Mouse (Mus musculus) neural tube, embryonic 10.5 days (tissue): ENCODE measurements around the gene Col16a1.

Experiments
- DNase-seq: peaks from one replicate; pipeline ENCODE4 v3.0.0-alpha.2; 2017; ENCODE audit warnings: low spot score; ENCODE audit errors: extremely low spot score

The Col16a1 gene

DNA sequence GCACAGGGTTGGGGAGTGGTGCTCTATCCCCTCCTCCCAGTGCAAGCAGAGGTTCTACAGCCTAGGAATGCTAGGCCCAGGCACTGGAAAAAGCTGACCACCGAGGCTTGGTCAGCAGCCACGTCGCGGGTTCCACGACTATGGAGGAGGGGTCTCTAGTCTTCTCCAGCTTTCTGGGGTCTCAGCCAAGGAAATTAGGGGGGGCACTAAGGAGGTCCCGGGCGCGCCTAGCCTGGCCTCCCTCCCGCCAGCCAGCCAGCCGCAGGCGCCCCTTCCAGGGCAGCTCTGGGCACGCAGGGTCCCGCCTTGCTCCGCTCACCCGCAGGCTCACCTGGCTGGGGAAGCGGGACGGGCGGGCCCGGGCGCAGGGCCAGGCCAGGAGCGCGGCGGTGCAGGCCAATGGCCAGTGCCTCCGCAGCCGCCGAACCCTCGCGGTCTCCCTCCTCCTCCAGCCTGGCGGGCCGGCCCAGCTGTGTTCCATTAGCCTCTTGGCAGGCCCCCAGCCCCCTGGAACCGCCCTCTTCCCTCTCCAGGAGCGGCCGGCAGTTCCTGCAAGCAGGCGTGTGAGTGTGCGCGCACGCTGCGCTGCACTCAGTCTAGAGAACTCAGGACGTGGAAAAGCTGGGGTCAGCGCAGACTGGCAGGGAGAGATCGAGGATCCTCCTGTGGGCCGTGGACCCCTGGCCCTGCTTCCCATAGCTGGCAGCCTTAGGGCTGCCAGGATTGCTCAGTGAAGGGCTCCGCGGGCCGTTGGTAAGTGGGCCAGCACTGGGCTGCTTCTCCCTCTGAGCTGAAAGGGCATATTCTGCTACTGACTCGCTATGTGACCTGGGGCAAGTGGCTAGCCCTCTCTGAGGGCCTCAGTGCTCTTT lies at the start of gene Col16a1:
Gene Col16a1 (plus strand): TSS at position 510 of the 872 bp plus-strand sequence.
- DNase-seq: peak; percentile 84

DNA sequence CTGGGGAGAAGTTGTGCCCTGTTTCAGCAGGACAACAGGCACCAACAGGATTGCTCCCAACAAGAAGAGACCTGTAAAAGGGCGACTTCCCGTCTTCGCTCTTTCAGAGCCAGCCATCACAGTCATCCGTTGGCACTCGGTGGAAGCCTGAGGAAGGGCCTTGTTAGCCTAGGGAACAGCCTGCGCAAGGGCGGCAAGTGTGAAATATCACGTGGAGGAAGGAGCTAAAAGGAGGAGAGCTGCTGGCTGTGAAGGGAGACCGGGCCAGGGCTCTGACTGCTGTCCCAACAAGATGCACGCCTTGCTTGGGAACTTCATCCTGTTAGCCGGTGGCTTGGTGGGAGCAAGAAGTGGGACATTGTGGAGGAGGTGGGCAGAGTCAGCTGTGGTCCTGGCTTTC lies 49.5 kb upstream of the Col16a1 start:
- no peak for DNase-seq

DNA sequence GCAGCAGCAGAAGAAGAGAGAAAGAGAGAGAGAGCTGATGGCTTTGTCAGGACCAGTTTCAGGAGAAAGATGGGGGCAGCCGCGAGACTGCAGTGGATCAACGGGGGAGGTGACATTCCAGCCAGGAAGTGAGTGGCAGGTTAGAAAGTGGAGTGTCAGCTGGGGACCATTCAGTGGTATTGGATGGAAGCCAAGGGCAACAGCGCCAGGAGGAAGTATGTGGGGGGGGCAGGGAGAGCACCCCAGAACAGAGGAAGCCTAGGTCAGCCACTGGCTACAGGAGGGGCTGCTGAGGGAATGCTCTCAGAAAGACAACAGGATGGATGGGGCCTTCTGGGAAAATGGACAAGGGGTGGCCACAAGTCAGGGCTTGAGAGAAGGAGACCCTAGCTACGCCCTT lies 45.9 kb upstream of the Col16a1 start:
- DNase-seq: no peak

DNA sequence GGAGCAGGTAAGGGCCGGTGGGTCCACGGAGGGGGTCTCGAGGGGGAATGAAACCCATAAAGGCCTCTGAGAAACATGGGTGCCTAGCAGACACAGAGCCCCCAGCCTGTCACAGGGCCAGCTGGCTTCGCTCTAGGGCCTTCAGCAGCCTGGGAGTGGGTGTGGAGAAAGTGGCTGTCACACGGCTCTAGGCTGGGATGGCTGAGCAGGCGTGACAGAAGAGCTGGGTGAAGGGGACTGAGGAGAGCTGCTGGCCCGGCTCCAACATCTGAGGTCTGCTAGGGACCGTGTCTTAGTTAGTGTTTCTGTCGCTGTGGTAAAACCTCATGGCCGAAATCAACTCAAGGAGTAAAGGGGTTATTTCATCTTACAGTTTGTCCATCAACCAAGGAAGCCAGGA lies 45.5 kb upstream of the Col16a1 start:
- DNase-seq: no peak

DNA sequence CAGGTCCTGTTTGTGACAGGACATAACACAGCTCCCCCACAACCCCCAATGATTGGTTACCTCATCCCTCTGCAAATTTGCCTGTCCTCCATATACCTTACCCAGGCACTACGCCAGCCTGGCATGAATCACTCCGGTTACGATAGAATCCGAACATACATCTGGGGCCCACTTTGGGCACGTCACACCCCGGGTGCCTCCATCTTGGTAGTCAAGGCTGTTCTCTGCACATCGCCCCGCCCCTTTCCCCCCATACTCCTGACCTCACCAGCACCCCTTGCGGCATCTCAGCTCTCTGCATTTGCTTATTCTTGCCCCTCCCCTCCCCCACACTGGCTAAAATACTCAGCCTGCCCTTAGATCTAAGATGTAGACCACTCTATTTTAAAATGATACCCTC lies 42.0 kb upstream of the Col16a1 start:
- no peak for DNase-seq

DNA sequence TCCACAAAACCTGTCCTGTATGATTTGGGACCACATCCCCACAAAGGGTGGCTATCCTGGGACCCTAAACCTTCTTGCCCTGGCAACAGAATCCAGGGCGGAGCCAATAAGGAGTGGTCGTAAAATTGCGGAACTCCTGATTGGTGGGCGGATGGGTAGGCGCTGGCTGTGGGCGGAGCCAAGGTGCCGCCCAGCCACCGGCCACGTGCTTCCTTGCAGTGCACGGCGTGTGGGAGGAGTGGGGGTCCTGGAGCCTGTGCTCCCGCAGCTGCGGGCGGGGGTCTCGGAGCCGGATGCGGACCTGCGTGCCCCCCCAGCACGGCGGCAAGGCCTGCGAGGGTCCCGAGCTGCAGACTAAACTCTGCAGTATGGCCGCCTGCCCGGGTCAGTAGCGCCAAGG lies 41.1 kb upstream of the Col16a1 start:
- DNase-seq: peak; percentile 54

DNA sequence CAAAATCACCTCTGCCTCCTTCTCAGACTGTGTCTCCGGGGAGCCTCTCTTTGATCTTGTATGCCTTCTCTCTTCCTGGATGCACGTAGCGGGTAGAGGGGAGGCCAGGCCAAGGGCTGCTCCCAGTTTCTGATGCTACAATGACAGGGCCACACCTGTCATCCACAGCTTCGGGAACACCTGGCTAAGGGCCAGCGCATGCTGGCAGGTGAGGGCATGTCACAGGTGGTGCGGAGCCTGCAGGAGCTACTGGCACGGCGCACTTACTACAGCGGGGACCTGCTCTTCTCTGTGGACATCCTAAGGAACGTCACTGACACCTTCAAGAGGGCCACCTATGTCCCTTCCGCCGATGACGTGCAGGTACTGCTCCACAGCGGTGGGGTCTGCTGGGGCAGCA lies 38.6 kb upstream of the Col16a1 start:
- no peak for DNase-seq

DNA sequence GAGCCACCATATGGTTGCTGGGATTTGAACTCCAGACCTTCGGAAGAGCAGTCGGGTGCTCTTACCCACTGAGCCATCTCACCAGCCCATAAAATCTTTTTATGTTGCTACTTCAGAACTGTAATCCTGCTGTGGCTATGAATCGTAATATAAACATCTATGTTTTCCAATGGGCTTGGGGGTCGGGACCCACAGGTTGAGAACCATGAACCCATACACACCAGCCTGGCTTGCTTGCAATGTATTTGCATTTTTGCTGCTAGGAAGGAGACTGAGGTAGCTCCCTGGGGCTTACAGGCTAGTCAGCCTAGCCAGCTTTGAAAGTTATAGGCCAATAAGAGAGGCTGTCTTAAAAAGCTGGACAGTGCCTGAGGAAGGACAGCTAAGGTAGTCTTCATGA lies 36.9 kb upstream of the Col16a1 start:
- no peak for DNase-seq

DNA sequence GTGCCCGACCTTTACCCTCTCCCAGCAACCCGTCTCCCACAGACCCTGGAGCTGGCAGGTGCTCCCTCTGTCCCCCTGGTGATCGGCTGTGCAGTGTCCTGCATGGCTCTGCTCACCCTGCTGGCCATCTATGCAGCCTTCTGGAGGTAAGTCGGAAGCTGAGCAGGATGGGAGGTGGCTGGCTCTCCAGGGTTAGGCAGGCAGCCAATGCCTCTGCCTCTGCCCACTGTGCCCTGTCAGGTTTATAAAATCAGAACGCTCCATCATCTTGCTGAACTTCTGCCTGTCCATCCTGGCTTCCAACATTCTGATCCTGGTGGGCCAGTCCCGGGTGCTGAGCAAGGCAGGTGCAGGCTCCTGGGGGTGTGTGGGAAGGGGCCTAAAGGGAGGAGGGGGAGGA lies 35.4 kb upstream of the Col16a1 start:
- no peak for DNase-seq

DNA sequence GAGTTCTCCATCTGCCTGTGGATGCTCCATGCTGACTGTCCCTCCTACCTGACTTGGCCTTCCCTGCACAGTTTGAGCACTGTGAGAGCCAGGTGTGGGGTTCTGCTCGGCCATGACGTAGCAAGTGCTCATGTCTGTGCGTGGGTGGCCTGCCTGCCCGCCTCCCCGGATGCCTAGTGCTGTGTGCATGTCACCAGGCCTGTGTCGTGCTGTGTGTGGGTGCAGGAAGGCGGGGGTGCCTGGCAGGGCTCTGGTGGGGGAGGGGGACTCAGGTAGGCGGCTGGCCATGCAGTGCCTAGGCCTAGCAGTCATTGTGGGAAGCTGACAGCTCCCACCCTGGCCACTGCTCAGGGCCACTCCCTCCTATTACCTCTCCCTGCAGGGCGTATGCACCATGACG lies 34.5 kb upstream of the Col16a1 start:
- no peak for DNase-seq

DNA sequence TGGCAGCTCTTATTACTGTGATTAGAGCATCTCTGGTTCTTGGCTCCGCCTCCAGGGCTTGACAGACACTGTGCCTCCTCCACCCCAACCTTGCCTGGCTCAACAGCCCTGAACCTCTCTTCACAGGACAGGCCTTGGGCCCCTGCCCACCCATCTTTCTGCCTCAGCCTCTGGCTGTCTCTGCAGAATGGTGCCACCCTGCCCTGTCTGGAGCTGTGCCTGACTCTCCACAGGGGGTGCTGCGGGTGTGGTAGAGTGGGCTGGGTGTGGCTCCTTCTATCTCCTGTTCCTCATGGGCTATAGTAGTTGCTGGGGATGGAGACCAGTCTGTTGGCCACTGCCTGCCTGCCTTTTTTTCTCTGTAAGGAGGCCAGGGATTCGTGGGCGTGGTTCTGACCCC lies 31.6 kb upstream of the Col16a1 start:
- no peak for DNase-seq

DNA sequence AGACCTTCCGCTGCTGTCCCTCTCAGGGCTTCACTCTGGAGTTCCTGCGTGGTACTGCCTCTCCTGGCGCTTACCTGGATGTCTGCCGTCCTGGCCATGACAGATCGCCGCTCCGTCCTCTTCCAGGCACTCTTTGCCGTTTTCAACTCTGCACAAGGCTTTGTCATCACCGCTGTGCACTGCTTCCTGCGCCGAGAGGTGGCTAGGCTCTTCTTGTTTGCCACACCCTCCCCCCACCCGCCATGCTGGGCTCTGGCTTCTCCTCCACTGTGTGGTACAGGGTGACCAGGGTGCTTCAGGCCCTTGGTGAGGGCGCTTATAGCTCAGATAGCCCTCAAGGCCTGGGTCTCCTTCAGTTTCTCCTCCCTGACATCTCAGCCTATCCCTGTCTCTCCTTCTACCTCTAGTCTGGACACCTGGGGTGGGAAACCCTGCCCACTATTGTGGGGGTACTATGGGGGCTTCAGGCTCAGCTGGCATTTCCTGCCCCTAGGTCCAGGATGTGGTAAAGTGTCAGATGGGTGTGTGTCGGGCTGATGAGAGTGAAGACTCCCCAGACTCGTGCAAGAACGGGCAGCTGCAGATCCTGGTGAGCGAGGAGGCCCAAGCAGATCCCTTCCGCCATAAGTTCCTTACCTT lies 30.5 kb upstream of the Col16a1 start:
- DNase-seq: no peak

DNA sequence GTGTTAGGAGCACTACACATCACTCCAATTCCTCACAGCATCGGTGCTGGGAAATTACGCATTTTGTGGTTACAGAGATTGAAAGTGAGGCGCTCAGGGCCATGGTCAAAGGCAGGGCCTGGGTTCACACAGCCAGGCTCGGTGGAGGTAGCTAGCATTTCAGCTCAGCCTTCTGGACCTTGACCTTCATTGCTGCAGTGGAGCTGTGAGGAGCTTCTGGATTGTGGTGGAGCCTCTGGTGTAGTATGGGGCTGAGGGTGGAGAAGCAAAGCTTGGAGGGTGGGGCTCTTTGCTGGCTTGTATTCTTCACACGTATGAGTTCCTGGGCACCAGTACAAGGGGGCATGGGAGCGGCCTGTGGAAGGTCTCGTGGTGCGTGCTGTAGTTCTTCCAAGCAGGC lies 24.7 kb upstream of the Col16a1 start:
- DNase-seq: no peak

DNA sequence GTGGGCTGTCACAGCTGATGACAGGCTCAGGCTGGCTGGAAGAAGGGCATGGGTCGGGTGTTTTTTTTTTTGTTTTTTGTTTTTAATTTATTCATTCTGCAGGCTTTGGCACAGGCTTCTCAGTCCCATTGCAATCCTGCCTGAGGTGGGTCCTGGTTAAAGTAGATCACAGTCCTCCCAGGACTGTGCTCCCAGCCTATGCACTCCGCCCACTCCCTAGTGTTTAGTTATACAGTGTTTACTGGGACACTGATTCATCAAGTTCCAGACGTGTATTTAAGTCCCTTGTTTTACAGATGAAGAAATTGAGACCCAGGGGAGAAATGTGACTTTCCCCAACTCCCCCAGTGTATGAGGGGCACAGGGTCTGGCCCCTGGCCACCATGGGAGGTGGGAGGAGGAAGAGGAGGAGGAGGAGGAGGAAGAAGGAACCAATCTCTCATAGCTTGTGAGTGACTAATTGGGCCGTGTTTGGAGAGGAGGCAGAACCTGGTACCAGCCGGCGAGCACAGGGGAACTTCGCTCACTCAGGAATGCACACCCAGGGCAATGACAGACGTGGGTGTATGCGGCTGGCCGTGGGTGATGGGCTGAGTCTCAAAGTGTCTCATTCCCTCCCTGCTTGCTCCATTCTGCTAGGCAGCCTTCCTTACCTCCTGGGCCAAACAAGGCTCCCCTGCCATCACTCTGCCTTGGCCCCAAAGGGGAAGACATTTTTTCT lies 24.0 kb upstream of the Col16a1 start:
- DNase-seq: no peak

DNA sequence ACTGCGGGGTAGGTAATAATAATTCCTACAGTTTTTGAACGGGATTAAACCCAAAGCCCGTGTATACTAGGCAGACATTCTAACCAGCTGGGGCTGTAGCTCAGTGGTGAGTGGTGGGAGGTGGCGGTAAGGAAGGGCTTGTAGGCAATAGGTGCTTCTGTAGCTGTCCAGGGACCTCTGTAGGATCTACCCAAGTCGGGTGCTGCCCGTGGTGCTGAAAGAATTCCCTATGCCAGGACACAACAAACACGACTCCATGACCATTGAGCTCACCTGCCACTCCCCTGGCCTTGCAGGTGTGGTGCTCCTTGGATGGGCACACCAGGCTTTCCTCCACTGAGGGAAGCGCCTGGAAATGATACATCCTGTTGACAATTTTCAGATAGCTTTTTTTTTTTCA lies 22.1 kb upstream of the Col16a1 start:
- no peak for DNase-seq

DNA sequence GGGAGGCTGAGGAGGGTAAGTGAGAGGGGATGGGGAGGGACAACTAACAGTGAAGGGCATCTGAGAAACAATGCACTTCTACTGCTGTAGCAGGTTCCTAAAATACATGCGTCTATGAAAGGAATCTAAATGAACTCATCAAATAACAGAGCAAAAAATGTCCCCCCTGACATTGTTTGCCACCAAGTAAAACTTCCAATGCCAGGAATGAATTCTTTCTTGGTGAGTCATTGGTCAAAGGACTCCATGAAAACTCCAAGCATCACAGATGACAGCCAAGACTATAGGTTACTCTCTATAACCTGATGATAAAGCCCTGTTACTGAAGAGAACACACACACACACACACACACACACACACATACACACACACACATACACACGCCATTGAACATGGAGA lies 16.5 kb upstream of the Col16a1 start:
- no peak for DNase-seq

DNA sequence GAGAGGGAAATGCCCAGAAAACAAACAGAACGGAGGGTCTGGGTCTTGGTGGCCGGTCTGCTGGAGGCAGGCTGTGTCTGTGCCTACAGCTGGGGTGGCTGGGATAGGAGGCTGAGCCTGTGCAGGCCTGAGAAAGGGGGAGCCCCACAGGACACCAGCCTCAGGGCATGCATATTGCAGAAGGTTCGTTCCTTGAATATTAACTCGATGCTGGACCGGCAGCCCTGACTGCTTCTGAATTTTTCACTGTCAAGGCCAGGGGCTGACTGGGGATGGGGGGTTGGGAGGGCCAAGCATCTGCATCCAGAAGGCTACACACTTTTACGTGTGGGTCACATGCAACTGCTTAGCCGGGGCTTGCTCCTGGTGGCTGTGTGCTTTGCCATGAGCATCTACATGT lies 14.1 kb upstream of the Col16a1 start:
- DNase-seq: no peak

DNA sequence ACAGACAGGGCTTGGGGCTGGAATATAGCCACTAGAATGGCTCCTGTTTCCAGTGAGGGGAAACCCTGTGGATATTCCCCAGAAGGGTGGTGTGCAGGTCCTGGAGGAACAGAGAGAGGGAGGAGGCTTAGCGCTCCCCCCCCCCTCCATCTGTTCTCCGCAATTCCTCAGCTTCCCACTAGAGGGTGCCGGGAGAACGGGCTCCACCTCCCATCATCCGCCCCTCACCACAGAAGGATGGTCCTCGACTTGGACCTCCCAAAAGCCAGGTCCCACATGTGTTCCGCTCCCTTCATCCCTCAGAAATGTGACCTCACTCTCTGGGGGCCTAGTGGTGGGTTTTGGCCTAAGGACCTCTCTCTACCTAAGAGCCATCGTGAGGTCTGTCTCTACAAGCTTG lies 11.5 kb upstream of the Col16a1 start:
- peak; percentile 62 for DNase-seq

DNA sequence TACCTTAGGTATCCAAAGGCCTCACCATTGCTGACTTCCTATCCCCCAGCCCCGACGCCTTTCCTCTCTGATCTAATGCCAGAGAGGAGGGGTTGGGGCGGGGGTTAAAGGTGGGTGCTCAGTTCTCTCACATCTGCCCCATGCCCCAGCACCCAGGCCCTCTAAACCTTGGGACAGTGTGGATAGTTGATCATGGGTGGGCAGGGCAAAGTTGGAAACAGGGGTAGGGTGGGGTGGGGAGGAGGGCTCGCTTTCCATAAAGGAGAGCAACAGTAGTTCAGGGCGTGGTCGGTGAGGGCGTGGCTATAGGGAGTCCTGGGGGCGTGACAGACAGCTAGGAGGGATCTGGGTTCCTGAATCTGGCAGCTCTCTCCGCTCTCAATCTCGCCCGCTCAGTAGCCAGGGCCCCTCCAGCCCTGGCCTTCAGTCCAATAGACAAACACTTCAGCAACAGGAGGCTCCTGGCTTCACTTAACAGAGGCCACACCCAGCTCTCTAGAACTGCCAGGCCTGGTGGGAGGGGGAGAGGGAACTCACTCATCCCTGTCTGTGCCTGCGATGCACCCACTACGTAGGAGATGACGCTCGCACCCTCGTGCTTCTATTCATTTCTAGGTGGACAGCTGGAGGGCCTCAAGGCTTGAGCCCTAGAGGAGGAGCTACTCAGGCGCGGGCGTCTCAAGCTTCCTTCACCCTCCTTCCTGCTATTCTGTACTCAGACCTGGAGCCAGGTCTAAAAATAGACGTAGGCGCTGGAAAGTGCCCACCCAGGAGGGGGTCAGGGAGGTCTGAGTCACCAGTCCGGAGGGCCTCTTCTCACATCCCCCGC lies 10.9 kb upstream of the Col16a1 start:
- peak; percentile 26 for DNase-seq

DNA sequence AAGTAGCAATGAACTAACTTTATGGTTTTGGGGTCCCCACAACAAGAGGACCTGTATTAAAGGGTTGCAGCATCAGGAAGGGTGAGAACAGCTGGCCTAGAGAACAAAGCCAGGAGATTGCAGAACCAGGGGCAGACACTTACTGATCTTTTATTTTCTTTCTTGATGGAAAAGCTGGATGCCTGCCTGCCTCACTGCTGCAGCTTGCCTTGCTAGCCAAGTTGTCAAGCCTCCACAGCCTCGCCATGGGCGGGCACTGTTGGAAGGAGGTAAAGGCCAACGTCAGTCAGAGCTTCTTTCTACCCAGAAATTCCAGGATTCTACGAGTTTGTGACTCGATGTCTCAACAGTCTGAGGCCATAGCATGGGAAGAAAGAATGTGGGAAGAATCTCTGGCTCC lies 8.3 kb upstream of the Col16a1 start:
- DNase-seq: no peak

DNA sequence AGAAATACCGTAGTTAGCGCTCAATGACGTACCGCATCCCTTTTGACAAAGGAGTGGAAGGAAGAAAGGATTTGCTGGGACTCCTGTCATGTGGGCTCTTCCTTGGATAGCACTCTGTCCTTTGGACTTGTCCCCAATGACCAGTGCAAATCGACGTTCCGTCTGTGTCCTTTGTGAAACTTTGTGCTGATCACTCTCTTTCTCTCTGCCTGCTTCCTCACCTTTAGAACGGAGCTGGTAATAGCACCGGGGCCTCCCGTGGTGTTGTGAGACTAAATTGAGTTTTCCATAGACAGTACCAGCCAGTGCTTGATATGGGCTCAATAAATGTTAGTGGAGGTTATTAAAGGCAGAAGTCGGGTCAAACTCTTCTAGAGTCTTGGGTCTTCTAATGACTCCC lies 6.6 kb upstream of the Col16a1 start:
- no peak for DNase-seq

DNA sequence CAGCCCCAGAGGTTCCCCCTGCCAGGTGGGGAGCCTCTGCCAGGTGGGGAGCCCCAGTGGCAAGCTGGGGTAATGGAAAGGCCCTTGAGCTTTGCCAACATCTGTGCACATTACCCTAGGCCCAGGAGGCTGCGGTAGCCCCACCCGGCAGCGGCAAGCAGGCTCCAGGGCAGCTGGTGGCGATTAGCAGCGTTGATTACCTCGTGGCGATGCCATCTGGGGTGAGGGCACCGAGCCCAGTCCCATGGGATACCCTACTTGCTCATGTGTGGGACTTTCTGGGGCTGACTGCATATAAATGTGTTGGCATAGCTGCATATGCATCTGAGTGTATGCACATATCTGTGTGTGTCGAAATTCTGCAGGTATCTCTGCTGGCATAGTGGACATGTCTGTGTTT lies 3.4 kb upstream of the Col16a1 start:
- no peak for DNase-seq
